Mouse (Mus musculus): ENCODE data around the gene Phlpp2. TPM values are rescaled to one million over a fixed set of nuclear protein-coding genes. Genes with fewer than 3 reads are reported as not detected.
A peak's percentile ranks its signal among the peaks of the same experiment; 100 is the strongest.

The Phlpp2 gene
- total and polyA plus RNA-seq, 3 experiments: 3.7 to 15.0 (median 6.5) TPM

GRCm38 (mm10) chr8:109854522-109854921 lies 13.8 kb upstream of the Phlpp2 start:
- Histone ChIP-seq H3K27me3 (ENCODE audit: insufficient read depth, low read length) (no peaks in the 10 kb centered on the region), H3K4me3 (ENCODE audit: low read depth, low read length) (no peak overlapping the region), H3K4me1 (ENCODE audit: insufficient read depth, low read depth, low read length) (peaks cover 2% of the 10 kb centered on the region; the same call in 1 of the 2 replicates), H3K9me3 (replicated peaks) (no peaks in the 10 kb centered on the region), H3K36me3 (replicated peaks) (peaks cover 79% of the 10 kb centered on the region)
- ATAC-seq (ENCODE audit: extremely low read depth, insufficient number of reproducible peaks, low FRiP score, poor library complexity, severe bottlenecking) (no peak), DNase-seq (ENCODE audit: low spot score) (no peak)
- no peak for TF ChIP-seq POLR2AphosphoS5 (IDR thresholded peaks at IDR 0.05; ENCODE audit: insufficient replicate concordance, low read depth, low read length)
- no peak for TF ChIP-seq TAL1 (conservative IDR thresholded peaks at IDR 0.05; ENCODE audit: low read depth, low read length)
- no peak for TF ChIP-seq CTCF (IDR thresholded peaks at IDR 0.05; ENCODE audit: low read depth, low read length)
- TF ChIP-seq GATA2 (IDR thresholded peaks at IDR 0.05; ENCODE audit: borderline replicate concordance, low read depth, low read length): no peak
- no peak for TF ChIP-seq GATA1 (IDR thresholded peaks at IDR 0.05; ENCODE audit: borderline replicate concordance, low read length)

GRCm38 (mm10) chr8:109855451-109855850 lies 12.9 kb upstream of the Phlpp2 start:
- ATAC-seq (ENCODE audit: extremely low read depth, insufficient number of reproducible peaks, low FRiP score, poor library complexity, severe bottlenecking) (no peak), DNase-seq (ENCODE audit: low spot score) (no peak)
- TF ChIP-seq TAL1 (conservative IDR thresholded peaks at IDR 0.05; ENCODE audit: low read depth, low read length) (no peak), GATA2 (IDR thresholded peaks at IDR 0.05; ENCODE audit: borderline replicate concordance, low read depth, low read length) (no peak), CTCF (IDR thresholded peaks at IDR 0.05; ENCODE audit: low read depth, low read length) (no peak), POLR2AphosphoS5 (IDR thresholded peaks at IDR 0.05; ENCODE audit: insufficient replicate concordance, low read depth, low read length) (no peak), GATA1 (IDR thresholded peaks at IDR 0.05; ENCODE audit: borderline replicate concordance, low read length) (no peak)
- Histone ChIP-seq H3K4me1 (ENCODE audit: insufficient read depth, low read depth, low read length) (peaks cover 2% of the 10 kb centered on the region; the same call in 1 of the 2 replicates), H3K9me3 (replicated peaks) (no peaks in the 10 kb centered on the region), H3K27me3 (ENCODE audit: insufficient read depth, low read length) (no peaks in the 10 kb centered on the region), H3K4me3 (ENCODE audit: low read depth, low read length) (no peak overlapping the region), H3K36me3 (replicated peaks) (peaks cover 79% of the 10 kb centered on the region)

DNA sequence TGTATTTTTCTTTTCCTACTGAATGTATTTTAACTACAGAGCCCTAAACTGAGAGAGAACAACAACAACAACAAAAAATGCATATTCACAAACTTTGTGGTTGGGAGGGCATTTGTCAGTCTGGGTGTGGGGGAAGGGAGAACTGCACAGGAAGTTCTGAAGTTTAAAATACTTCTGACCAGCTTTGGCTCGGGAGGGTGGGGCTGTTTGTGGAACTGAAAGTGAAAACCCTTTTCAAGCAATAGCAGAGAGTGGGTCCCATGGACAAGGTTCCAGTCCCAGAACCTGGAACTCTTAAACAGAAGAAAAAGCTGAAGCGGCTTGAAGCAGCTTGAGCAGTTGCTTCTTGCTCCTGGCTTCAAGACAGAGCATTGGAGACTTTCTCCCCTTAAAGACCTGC lies 4.9 kb upstream of the Phlpp2 start:
- H3K27me3 ChIP-seq (ENCODE audit: insufficient read depth, low read length): no peaks in the 10 kb centered on the region
- TF ChIP-seq GATA1 (IDR thresholded peaks at IDR 0.05; ENCODE audit: borderline replicate concordance, low read length): no peak
- DNase-seq (ENCODE audit: low spot score) (peak; percentile 38), ATAC-seq (ENCODE audit: extremely low read depth, insufficient number of reproducible peaks, low FRiP score, poor library complexity, severe bottlenecking) (peak; percentile 31; the same call in 1 of the 2 replicates)
- no peaks in the 10 kb centered on the region for H3K9me3 ChIP-seq (replicated peaks)
- peaks cover 58% of the 10 kb centered on the region for H3K4me1 ChIP-seq (ENCODE audit: insufficient read depth, low read depth, low read length)
- H3K4me3 ChIP-seq (ENCODE audit: low read depth, low read length): peak overlapping the region; percentile 37; the same call in 1 of the 2 replicates
- H3K36me3 ChIP-seq (replicated peaks): peaks cover 40% of the 10 kb centered on the region

DNA sequence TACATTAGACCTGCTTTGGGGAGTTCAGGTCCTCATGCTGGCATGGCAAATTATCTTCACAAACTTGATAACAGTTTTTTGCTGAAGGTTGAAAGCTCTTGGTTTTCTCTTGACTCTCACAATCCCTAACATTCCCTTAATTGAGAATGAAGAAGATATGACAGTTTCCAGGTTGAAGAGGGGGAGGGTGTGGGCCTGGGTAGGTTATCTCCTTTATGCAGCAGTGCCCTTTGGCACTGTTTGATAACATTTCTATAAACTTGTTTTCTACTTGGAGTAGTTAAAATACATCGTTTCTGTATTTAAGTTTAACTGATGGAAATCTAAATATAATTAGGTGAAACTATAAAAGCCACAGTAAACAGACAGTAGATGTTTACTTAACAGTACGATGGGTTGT lies 3.5 kb upstream of the Phlpp2 start:
- TF ChIP-seq CTCF (IDR thresholded peaks at IDR 0.05; ENCODE audit: low read depth, low read length) (no peak), TAL1 (conservative IDR thresholded peaks at IDR 0.05; ENCODE audit: low read depth, low read length) (peak; percentile 88)
- Histone ChIP-seq H3K4me1 (ENCODE audit: insufficient read depth, low read depth, low read length) (peaks cover 62% of the 10 kb centered on the region), H3K9me3 (replicated peaks) (no peaks in the 10 kb centered on the region), H3K36me3 (replicated peaks) (peaks cover 32% of the 10 kb centered on the region), H3K27me3 (ENCODE audit: insufficient read depth, low read length) (no peaks in the 10 kb centered on the region), H3K4me3 (ENCODE audit: low read depth, low read length) (no peak overlapping the region)
- DNase-seq (ENCODE audit: low spot score) (peak; percentile 15), ATAC-seq (ENCODE audit: extremely low read depth, insufficient number of reproducible peaks, low FRiP score, poor library complexity, severe bottlenecking) (peak; percentile 55)

DNA sequence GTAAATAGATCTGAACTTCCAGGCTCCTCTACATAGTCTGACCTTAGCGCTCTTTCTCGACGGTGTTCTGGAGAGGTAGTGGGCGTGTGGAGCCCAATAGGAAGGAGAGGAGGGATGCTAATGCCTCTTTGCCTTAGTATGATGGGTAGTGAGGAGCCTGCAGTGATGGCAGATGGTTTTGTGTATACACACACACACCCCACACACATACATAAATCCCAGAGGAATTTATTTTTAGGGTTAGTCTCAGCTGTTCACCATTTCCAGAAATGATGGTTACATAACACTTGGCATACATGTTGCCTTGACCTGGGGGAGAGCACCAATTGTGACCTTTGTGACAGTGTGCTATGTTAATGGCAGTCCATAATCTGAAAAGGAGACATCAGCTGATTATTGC lies 2.8 kb upstream of the Phlpp2 start:
- no peak for TF ChIP-seq GATA1 (IDR thresholded peaks at IDR 0.05; ENCODE audit: borderline replicate concordance, low read length)
- TF ChIP-seq GATA2 (IDR thresholded peaks at IDR 0.05; ENCODE audit: borderline replicate concordance, low read depth, low read length): no peak
- peaks cover 70% of the 10 kb centered on the region for H3K4me1 ChIP-seq (ENCODE audit: insufficient read depth, low read depth, low read length)
- DNase-seq (ENCODE audit: low spot score) (no peak), ATAC-seq (ENCODE audit: extremely low read depth, insufficient number of reproducible peaks, low FRiP score, poor library complexity, severe bottlenecking) (no peak)
- peak overlapping the region; percentile 40; the same call in 1 of the 2 replicates for H3K4me3 ChIP-seq (ENCODE audit: low read depth, low read length)
- no peaks in the 10 kb centered on the region for H3K27me3 ChIP-seq (ENCODE audit: insufficient read depth, low read length)
- H3K9me3 ChIP-seq (replicated peaks): no peaks in the 10 kb centered on the region
- H3K36me3 ChIP-seq (replicated peaks): peaks cover 28% of the 10 kb centered on the region

DNA sequence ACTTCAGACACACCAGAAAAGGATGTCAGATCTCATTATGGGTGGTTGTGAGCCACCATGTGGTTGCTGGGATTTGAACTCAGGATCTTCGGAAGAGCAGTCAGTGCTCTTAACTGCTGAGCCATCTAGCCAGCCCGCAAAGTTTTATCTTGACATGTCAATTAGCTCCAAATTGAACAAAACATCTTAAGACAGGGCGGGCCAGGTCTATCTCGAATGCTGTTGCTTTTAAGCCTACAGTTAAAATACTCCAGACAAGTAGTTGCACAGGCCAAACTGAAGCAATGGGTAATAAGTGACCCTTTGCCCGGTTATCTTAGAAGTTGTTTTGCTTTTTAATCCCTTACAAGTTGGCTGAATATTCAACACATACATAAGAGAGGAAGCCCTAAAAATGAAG lies 1.7 kb upstream of the Phlpp2 start:
- no peak for TF ChIP-seq GATA1 (IDR thresholded peaks at IDR 0.05; ENCODE audit: borderline replicate concordance, low read length)
- no peak for TF ChIP-seq POLR2AphosphoS5 (IDR thresholded peaks at IDR 0.05; ENCODE audit: insufficient replicate concordance, low read depth, low read length)
- no peak for TF ChIP-seq GATA2 (IDR thresholded peaks at IDR 0.05; ENCODE audit: borderline replicate concordance, low read depth, low read length)
- no peak for TF ChIP-seq TAL1 (conservative IDR thresholded peaks at IDR 0.05; ENCODE audit: low read depth, low read length)
- no peak for TF ChIP-seq CTCF (IDR thresholded peaks at IDR 0.05; ENCODE audit: low read depth, low read length)
- H3K9me3 ChIP-seq (replicated peaks): no peaks in the 10 kb centered on the region
- H3K27me3 ChIP-seq (ENCODE audit: insufficient read depth, low read length): no peaks in the 10 kb centered on the region
- H3K36me3 ChIP-seq (replicated peaks): peaks cover 22% of the 10 kb centered on the region
- DNase-seq (ENCODE audit: low spot score): no peak
- peaks cover 72% of the 10 kb centered on the region for H3K4me1 ChIP-seq (ENCODE audit: insufficient read depth, low read depth, low read length)
- ATAC-seq (ENCODE audit: extremely low read depth, insufficient number of reproducible peaks, low FRiP score, poor library complexity, severe bottlenecking): no peak
- H3K4me3 ChIP-seq (ENCODE audit: low read depth, low read length): no peak overlapping the region

DNA sequence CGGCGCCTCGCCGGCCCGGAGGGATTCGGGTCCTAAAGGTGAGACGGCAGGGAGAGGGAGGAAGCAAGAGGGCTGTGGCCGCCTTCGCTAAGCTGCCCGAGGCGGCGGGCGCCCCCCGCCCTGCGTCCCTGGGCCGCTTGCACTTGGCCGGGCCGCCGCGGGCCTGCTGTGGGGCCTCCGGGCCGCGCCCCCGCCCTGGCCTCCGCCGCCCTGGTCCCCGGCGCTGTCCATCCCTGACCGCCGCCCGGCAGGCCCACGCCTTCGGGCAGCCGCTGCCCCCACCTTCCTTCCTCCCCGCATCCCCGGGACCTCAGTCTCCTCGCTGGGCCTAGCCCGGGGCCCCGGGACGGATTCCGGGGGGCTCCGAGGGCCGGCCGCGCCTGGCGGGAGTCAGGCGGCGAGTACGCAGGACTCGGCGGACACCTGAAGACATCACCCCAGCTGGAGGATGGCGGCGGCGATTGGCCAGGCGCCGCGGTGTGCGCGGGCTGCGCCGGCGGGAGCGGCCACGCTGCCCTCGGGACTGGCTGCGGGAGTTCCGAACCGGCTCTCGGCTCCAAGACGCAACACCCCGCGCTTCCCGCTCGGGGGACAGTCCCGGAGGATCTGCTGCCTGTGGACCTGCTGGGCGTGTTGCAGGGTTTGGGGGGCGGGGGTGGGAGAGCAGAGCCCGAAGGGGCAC lies 479 bp downstream of the Phlpp2 start:
- peaks cover 70% of the 10 kb centered on the region for H3K4me1 ChIP-seq (ENCODE audit: insufficient read depth, low read depth, low read length)

More for the DNA sequence above, 479 bp downstream of the Phlpp2 start:
- Histone ChIP-seq H3K36me3 (replicated peaks) (peaks cover 19% of the 10 kb centered on the region), H3K4me3 (ENCODE audit: low read depth, low read length) (peak overlapping the region; percentile 94), H3K9me3 (replicated peaks) (no peaks in the 10 kb centered on the region), H3K27me3 (ENCODE audit: insufficient read depth, low read length) (no peaks in the 10 kb centered on the region)
- TF ChIP-seq CTCF (IDR thresholded peaks at IDR 0.05; ENCODE audit: low read depth, low read length): no peak
- no peak for TF ChIP-seq GATA1 (IDR thresholded peaks at IDR 0.05; ENCODE audit: borderline replicate concordance, low read length)
- TF ChIP-seq GATA2 (IDR thresholded peaks at IDR 0.05; ENCODE audit: borderline replicate concordance, low read depth, low read length): no peak
- TF ChIP-seq TAL1 (conservative IDR thresholded peaks at IDR 0.05; ENCODE audit: low read depth, low read length): no peak
- TF ChIP-seq POLR2AphosphoS5 (IDR thresholded peaks at IDR 0.05; ENCODE audit: insufficient replicate concordance, low read depth, low read length): no peak
- peak; percentile 53 for DNase-seq (ENCODE audit: low spot score)
- ATAC-seq (ENCODE audit: extremely low read depth, insufficient number of reproducible peaks, low FRiP score, poor library complexity, severe bottlenecking): no peak
